Mouse (Mus musculus) right cerebral cortex, adult 18-20 months (tissue): ENCODE data around the gene Atrn.
"Not testable (repeated sequence)": the region's sequence is repeated elsewhere in the genome, so short reads cannot be mapped to it uniquely, and the experiment has no call there.

ENCODE experiments used
- DNase-seq: peaks from one replicate; pipeline ENCODE4 v3.0.0; 2022; ENCODE audit warnings: mixed read lengths

The Atrn gene

GRCm38 (mm10) chr2:130965042-130965441 is 58.7 kb downstream of the Atrn start:
- DNase-seq: no peak

DNA sequence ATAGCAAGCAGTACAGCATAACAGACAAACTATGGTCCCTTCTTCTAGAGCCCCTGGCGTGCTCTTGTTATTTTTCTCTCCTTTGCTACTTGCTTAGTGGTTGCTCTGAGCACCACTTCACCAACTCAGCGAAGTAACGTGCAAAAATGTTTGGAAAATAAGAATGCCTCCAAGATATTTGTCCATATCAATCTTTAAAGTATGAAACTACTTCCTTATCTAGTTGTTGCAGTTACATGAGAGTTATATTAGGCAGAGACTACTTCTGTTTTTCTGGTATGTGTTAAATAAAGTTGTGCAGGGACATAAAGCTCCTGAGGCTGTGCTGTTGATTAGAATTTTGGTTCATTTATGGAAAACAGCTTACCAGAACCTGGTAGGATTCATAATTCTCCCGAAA is 64.7 kb downstream of the Atrn start:
- DNase-seq: no peak

DNA sequence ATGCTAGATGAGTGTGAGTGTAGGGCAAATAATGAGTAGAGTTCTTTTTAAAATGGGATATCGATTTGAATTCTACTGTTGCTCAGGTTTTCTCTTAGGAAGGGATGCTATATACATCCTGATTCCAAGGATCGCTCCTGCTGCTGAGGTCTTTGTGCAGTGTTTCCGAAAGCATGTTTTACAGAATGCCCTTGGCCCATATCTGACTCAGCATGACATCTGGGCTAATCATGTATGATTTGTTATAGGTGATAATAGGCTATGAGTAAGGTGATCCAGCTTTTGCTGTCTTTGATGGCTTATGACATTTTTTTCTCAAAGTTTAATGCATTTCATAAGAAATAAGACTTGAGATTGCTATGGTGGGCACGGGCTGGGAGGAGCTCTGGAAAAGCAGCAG is 66.1 kb downstream of the Atrn start:
- no peak for DNase-seq

GRCm38 (mm10) chr2:130974928-130975327 is 68.6 kb downstream of the Atrn start:
- no peak for DNase-seq

DNA sequence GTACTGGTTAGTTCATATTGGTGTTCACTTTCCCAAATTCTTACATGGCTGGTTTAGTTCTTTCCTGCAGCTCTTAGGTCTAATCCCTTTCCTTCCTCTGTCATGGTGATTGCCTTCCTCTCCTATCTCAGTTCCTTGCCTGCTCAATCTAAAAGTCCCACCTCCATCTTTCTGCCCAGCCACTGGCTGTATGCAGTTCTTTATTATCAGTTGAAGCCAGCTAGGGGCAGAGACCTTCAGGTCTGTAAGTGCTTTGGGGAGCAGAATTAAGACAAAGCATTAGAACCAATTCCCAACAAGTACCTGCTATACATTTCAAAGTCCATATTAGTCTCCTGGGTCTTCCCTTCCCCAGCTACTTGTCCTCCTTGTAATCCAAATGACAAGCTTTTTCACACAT is 71.3 kb downstream of the Atrn start:
- no peak for DNase-seq

DNA sequence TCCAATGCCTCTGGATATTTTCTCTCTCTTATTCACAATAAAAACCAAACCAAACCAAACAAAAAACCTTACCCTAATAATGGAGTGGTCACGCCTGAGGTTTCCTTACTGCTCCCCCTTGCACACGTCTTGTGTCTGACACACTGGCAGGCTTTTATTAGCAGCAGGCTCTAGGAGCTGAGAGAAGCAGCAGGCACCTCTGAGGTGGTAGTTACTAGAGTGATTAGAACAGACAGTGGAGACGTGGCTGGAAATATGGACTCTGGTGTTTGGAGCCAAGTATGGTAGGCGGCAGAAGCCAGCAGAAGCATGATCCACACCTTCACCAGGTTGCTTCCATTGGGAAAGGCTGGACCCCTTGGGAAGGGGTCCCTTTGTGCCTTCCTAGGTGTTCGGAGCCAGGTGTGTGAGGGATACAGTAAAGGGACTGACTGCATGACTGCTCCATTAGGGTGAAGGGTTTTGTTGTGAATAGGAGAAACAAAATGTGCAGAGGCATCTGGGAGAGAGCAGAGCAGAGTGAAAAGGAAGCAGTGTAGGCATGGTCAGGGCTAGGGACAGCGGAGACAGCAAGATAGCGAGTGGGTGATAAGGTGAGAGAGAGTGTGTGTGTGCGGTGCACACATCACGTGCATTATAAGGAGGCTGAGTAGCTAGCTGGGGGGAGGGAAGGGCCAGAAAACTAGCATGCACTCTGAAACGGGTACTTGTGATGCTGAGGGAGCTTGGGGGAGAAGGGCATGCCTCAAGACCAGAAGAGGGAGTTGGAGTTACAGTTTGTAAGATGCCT is 72.0 kb downstream of the Atrn start:
- DNase-seq: no peak

GRCm38 (mm10) chr2:130979138-130979537 is 72.8 kb downstream of the Atrn start:
- DNase-seq: no peak

DNA sequence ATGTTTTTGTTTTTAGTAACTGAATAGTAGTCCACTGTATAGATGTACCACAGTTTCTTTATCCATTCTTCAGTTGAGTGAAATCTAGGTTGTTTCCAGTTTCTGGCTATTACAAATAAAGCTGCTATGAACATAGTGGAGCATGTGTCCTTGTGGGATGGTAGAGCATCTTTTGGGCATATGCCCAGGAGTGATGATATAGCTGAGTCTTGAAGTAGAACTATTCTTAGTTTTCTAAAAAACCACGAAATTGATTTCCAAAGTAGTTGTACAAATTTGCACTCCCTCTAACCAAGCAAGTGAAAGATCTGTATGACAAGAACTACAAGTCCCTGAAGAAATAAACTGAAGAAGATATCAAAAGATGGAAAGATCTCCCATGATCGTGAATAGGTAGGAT is 86.5 kb downstream of the Atrn start:
- peak; percentile 42 for DNase-seq

DNA sequence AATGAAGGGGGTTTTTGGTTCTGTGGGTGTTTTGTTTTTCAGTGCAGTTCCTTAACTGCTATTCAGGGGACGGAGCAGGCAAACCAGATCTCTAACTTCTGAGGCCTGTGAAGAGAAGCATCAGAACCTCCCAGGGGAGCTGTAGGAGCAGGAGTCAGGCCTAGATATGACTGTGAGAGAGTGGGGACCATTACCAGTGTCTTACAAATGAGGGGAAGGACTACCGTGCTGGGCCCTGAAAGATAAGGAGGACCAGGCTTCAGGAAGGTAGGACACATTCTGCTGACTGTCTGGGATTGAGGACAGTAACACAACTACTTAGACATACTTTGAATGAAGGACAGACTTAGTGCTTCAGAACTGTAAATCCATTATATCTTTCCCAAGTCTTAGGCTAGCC is 102.8 kb downstream of the Atrn start:
- DNase-seq: no peak

DNA sequence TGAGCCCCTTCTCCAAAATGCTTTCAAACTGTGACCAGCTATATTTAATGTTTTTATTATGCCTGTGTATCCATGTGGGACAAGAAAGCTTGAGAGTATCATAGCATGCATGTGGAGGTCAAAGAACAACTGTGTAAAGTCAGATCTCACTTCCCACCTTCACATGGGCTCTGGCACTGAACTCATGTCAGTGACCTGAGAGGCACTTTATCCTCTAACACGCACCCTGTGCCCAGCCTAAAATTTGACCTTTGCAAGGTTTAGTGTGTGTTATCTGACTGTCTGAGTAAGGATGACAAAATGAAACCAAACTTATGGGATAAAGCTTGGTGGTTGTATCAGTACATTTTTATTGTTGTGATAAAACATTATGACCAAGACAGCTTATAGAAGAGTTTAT is 104.3 kb downstream of the Atrn start:
- DNase-seq: no peak

GRCm38 (mm10) chr2:131025230-131025629 is 118.9 kb downstream of the Atrn start:
- no peak for DNase-seq

DNA sequence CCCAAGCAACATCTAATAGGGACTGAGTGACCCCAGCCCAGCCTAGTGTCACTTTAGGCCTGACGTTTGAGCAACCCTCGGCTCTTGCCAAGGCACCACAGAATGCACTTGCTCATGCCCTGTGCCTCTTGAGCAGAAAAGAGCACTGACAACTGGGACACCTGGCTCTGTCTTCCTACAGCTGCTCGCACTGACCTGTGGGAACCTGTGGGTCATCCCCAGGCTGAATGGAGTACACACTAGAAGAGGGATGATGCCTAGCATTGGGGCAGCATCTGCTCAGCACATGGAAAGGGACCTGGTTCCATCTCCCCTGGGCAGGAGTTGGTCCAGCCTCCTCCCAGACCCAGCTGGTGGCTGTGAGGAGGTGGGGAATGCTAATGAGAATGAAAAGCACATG is 120.6 kb downstream of the Atrn start:
- no peak for DNase-seq

- peak; percentile 36 for DNase-seq
These were observed 123.0 kb downstream of the Atrn start for GRCm38 (mm10) chr2:131029065-131029935.

DNA sequence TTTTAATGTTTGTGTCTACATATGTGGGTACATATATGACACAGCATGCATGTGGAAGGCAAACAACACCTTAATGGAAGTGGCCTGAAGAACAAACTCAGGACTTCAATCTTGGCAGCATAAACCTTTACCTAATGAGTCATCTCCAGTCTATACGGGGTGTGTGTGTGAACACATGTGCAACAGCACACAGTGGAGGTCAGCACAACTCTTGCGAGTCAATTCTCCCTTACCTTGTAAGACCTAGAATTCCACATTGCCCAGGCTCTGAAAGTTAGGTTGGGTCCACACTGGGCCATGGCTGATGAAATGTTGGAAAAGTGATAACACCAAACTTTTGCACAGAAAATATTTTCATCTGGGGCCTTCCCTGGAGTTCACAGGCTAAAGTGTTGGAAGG is 124.3 kb downstream of the Atrn start:
- no peak for DNase-seq

DNA sequence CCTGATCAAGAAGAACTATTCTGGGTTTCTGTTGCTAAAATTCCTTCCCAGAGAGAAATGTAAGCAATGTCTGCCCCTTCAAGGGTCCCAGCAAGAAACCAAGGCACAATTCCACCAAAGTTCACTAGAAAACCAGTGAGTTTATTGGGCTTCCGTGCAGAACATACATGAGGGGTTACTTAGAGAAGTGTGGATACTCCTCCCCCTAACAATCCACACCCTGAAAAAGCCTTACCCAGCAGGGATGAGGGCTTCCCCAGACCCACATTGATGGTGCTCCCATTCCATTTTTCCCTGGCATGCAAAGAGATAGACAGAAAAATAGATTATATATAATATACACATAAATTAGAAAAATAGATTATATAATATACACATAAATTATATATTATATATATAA is 124.7 kb downstream of the Atrn start:
- DNase-seq: no peak

GRCm38 (mm10) chr2:131031406-131031805 is 125.1 kb downstream of the Atrn start:
- DNase-seq: not testable (repeated sequence)

DNA sequence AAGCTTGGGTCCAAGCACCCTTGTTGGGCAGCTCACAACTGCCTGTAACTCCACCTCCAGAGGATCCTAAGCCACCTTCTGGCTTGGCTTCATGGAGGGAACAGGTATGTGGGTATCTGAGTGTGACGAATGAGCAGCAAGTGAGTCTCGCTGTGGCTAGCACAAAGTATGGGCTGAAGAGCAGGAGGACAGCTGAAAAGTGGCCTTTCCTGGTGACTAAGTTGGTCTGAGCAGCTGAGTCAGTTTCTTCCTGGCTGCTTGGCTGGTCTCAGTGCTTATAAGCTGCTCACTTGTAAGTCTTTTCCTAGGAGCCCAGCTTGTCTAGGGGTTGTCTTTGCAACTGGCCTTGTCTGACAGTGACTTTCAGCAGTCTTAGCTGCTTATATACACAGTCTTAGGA is 130.0 kb downstream of the Atrn start:
- DNase-seq: no peak

- DNase-seq: no peak
These were observed 130.5 kb downstream of the Atrn start for GRCm38 (mm10) chr2:131036757-131037156.

DNA sequence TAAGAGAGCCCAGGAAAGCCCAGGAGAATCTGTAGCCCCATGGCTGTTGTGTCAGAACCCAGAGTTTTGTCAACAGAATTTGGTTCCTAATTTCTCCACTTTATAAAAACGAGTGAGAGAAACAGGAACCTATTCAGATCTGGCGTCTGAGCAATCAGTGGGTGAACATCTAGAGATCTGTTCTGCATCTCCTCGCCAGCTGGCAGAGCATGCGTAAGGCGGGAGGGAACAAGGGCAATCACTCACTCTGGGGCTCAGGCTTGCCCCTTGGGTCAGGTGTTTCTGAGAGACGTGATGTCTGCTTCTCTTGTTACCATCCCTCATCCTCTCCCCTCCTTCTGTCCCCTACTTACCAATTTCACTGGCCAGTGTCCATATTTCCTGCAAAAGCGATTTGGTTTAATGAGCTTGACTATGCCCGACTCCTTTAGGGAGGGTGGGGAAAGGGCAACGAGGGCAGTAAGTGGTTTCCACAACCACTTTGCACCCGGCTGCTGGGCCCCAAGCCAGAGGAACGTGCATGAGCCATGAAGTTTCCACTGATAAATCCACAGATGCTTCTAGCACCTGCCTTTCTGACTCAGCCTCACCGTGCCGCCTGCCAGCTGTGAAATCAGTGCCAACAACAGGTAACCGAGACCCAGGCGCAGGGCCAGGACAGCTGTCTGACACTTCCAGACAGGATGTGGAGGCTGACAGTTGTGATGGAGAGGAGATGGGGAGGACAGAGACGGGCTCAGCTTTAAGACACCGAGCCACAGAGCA is 131.1 kb downstream of the Atrn start:
- peak; percentile 62 for DNase-seq

DNA sequence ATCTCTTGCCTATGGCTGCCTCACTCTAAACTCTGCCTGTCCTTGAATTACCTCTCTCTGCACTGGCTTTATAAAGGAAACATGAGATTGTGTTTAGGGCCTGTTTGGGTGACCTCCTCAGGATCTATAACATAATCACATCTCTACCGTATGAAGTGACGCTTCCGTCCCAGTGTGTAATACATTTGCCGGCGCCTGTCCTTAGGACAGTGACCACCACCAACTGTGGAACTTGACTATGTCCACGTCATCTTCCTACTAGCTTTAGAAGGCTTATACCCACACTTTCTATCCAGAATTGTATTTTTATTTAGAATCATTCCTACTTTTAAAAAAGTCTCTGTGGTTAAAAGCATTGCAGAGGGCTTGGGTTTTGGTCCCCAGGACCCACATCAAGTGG is 131.9 kb downstream of the Atrn start:
- DNase-seq: no peak

GRCm38 (mm10) chr2:131038675-131039074 is 132.4 kb downstream of the Atrn start:
- no peak for DNase-seq

GRCm38 (mm10) chr2:131040854-131041825 is 134.8 kb downstream of the Atrn start:
- DNase-seq: peak; percentile 88
